Mouse (Mus musculus) embryo, embryonic 11.5 days (tissue): ENCODE data around the gene Chid1.

Experiments
- DNase-seq: peaks from one replicate; pipeline ENCODE4 v3.0.0-alpha.2; 2012; ENCODE audit warnings: low read depth, low spot score

Chid1 gene

GRCm38 (mm10) chr7:141502556-141502905, 37.1 kb downstream of the Chid1 start:
- DNase-seq: no peak

GRCm38 (mm10) chr7:141501820-141502555, 37.7 kb downstream of the Chid1 start:
- no peak for DNase-seq

GRCm38 (mm10) chr7:141497600-141497999, 42.1 kb downstream of the Chid1 start:
- no peak for DNase-seq

GRCm38 (mm10) chr7:141495940-141496339, 43.7 kb downstream of the Chid1 start:
- no peak for DNase-seq

- no peak for DNase-seq
These were observed 44.3 kb downstream of the Chid1 start for GRCm38 (mm10) chr7:141495379-141495778.

- no peak for DNase-seq
These were observed 45.9 kb downstream of the Chid1 start for GRCm38 (mm10) chr7:141493729-141494128.

GRCm38 (mm10) chr7:141492738-141493137, 46.9 kb downstream of the Chid1 start:
- no peak for DNase-seq

GRCm38 (mm10) chr7:141491151-141491550, 48.5 kb downstream of the Chid1 start:
- DNase-seq: no peak

- no peak for DNase-seq
These were observed 52.5 kb downstream of the Chid1 start for GRCm38 (mm10) chr7:141487141-141487540.

GRCm38 (mm10) chr7:141486239-141486638, 53.4 kb downstream of the Chid1 start:
- DNase-seq: no peak

GRCm38 (mm10) chr7:141485606-141486005, 54.1 kb downstream of the Chid1 start:
- no peak for DNase-seq

GRCm38 (mm10) chr7:141485186-141485585, 54.5 kb downstream of the Chid1 start:
- DNase-seq: no peak

- DNase-seq: no peak
These were observed 55.2 kb downstream of the Chid1 start for GRCm38 (mm10) chr7:141484186-141485120.

GRCm38 (mm10) chr7:141483114-141483653, 56.5 kb downstream of the Chid1 start:
- DNase-seq: no peak

- DNase-seq: no peak
These were observed 57.1 kb downstream of the Chid1 start for GRCm38 (mm10) chr7:141482531-141483024.

- DNase-seq: no peak
These were observed 57.9 kb downstream of the Chid1 start for GRCm38 (mm10) chr7:141481498-141482401.

- DNase-seq: peak; percentile 69
These were observed 58.7 kb downstream of the Chid1 start for GRCm38 (mm10) chr7:141480842-141481497.

GRCm38 (mm10) chr7:141478270-141478748, 61.3 kb downstream of the Chid1 start:
- DNase-seq: no peak

GRCm38 (mm10) chr7:141477578-141478269, 61.9 kb downstream of the Chid1 start:
- DNase-seq: no peak

- no peak for DNase-seq
These were observed 62.7 kb downstream of the Chid1 start for GRCm38 (mm10) chr7:141476981-141477370.
